Mouse (Mus musculus) heart, postnatal 14 days (tissue): ENCODE measurements around the gene Rabgap1l. TPM values are rescaled to one million over a fixed set of nuclear protein-coding genes. Genes with fewer than 3 reads are reported as not detected.

ENCODE experiments used
- DNase-seq, 2 experiments: peaks; one replicate each; pipeline ENCODE4 v3.0.0; 2021 to 2022
- intact Hi-C: fragments of 180-260 bp; cut with DNase I; formaldehyde crosslinking; loops from one replicate; pipeline ENCODE4 v1.15.1; 2025
- total RNA-seq, 2 experiments: library from RNA; stranded (reverse); gene quantifications; 2 replicates each; pipeline ENCODE4 v1.2.3; 2021

Gene Rabgap1l
- total RNA-seq, 2 experiments from 2014 or later = 71.1 to 83.6 TPM

DNA sequence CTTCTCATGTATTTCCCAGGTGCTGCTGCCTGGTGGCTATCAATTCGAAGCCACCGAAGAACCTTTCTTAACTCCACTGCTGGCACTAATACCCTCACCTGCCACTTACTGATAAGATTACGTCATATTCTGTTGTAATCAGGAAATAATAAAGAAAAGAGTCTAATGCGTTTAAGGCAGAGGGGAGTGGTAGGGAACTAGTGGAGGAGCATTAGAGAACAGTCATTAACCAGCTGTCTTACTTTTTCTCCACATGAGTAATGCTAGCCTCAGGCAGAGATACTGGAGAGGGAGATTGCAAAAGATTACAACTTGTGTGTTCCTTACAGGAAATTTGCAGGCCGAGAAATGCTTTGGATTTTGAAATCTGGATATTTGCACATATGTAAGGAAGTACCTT, 530.0 kb downstream of the Rabgap1l start:
- intact Hi-C loops = no loop called here
- DNase-seq = no peak

DNA sequence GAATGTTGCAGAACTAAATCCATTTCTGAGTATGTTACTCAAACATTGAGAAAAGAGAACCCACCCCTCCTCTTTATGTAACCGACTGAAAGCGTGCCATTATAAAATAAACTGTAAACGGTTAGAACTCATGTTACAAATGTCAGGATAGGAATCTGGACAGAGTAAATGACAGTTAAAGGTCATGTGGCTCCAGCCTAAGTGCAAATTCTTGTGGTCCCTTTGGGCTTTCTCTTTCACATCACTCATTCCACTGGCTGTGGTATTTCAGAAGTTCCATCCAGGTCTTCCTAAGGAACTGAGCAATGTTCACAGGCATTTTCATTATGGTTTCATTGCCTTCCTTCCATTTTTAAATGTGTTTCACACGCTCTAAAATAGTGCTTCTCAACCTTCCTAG, 530.6 kb downstream of the Rabgap1l start:
- DNase-seq = no peak
- intact Hi-C loops = no loop called here

DNA sequence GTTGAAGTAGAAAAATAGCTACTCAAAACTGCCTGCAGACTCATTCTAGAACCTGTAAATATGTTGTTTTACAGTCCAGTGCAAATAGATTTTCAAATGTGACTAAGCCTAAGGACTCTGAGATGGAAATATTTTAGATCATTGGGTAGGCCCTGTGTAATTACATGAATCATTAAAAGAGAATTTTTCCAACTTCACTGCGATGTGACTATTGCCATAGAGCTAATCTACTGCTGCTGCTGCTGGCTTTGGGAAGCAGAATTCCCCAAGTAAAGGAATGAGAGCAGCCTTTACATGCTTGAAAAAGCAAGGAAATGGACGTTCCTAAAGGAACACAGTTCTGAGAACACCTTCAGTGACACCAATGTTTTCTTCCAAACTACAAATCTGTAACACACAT, 531.2 kb downstream of the Rabgap1l start:
- intact Hi-C loops = no loop called here
- DNase-seq = no peak

DNA sequence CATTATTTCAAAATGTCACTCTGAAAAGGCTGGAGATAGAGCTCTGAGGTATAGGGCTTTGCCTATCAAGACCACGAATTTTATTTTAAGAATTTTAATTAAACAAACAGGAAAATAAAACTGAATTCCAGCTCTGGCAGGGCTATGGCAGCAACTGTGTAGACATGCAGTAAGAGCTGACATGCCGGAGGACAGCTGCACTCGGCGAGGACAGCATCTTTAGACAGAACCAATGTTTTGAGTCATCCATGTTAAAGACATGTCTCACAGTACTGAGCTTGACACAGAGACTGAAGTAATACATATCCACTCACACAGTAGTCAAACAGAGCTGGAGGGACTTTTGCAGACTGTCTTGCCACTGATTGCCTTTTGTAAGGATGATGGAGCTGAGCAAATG, 532.4 kb downstream of the Rabgap1l start:
- DNase-seq = no peak
- intact Hi-C loops = no loop called here

DNA sequence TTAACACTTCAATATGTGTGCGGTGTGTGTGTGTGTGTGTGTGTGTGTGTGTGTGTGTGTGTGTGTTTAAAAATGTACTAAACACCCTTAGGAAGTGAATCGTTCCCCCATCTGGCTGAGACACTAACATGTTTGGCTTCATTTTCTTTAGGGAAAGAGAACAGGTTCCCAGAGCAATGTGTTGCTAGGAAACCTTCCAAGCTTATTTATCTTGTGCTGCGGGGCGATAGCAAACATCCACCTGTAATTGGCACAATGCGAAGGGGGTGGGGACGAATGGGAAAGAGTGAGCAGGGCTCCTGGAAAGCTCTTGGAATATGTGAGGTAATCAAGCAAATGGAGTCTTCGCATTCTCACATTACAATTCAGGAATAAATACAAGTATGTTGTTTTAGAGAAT, 533.1 kb downstream of the Rabgap1l start:
- intact Hi-C loops = no loop called here
- no peak for DNase-seq

DNA sequence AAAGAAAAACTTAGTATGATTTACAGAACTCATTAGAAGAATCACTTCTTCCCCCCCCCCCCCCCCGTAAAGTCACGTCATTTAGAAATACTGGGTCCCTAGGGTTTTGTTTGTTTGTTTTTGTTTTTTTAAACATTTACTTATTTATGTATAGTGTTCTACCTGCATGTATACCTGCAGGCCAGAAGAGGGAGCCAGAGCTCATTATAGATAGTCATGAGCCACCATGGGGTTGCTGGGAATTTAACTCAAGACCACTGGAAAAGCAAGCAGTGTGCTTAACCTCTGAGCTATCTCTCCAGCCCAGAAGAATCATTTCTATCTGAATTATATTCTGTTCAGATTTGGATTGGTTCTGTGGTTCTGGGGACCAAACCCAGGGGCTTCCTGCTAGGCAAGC, 539.9 kb downstream of the Rabgap1l start:
- intact Hi-C loops = no loop called here
- no peak for DNase-seq

DNA sequence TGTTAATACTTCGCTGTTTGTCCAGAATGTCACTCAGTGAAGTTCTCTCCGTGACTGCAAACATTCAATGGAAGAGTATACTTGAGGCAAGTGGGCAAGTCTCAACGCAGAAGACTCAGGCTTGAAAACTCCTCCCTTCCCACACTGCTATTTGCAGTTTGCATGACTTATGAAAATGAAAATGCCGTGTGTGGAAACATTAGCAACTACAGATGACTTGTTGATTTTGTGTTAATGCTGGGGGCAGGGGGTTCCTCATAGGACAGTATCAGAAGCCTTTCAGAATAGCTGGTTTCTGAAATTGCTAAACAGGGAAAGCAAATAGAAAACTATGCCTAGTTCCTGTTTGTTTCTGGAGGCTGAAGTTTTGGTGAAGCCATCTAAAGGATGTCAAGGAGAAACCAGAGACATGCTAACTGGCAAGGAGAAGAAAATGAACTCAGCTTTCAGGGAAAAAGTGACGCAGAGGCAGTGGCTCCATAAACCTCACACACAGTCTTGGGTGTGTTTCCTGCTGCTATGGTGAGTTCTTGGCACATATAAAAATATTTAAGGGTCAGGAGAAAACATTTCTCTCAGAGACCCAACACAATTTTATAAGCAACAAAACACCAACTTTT, 541.5 kb downstream of the Rabgap1l start:
- intact Hi-C loops = no loop called here
- DNase-seq = no peak

DNA sequence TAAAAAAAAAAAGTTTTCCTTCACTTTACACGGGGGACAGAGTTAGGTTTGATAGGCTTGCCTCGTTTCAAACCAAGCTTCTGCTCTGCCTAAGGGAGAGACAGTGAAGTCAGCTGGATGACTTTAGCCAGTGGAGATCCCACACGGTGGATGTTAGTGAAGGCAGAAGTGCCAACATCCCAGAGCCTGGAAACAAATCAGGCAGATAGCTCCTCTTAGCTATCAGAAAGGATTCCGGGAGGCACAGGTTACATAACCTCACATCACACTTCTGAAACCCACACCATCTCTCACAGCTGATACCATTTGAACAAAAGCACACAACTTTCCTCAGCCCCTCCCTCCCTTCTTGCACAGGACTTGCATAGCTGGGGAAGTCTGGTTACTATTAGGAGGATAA, 542.2 kb downstream of the Rabgap1l start:
- intact Hi-C loops = no loop called here
- no peak for DNase-seq

DNA sequence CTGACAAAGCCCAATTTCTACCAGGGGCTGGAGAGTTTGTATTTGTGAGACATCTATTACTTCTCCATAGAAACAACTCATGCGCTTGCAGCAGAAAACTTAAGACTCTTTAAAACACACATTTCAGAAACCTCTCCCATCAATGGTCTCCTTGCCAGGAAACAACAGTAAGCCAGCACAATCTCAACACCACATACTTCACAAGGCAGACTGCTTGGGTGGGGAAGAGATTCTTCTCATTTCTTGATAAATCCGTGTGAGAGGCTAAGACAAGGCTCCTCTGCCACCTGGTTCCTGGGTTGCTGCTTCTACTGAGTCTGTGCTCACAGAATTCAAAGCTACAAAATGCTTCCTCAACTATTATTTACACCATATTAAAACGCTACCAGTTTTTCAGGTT, 543.2 kb downstream of the Rabgap1l start:
- DNase-seq = no peak
- intact Hi-C loops = no loop called here

DNA sequence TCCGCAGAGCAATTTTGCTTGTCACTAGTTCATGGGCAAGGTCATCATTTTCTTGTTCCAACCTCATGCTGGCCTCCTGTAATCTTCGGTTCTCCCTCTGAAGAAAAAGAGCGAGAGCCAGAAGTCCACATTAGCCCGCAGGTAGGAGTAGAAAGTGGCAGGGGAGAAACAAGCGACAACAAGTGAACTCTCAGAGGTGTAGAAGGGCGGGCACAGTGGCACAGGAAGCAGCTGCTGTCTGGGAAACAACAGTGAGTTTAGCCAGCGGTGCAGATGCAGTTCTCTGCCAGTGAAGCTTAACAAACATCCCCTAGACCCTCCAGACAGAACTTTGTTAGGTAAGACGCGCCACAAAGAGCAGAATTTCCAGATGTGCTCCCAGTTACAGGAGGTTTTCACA, 545.5 kb downstream of the Rabgap1l start:
- intact Hi-C loops = no loop called here
- DNase-seq = no peak

DNA sequence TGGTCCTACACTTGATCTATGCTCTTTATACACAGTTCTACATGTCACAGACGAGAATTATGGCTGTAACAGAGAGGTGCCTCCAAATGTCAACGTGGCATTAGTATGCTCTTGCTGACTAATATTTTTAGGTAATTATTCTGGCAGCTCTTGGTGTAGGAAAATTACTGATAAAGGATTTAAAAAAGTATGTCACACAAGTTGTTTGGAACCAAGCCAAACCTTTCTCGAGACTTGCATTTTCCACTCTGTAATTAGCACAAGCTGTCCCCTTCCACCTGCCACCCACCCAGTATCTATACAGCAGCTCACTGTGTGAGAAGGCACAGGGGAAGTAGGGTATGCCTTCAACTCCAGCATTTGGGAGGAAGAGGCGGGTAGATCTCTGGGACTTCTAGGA, 546.2 kb downstream of the Rabgap1l start:
- intact Hi-C loops = no loop called here
- no peak for DNase-seq

DNA sequence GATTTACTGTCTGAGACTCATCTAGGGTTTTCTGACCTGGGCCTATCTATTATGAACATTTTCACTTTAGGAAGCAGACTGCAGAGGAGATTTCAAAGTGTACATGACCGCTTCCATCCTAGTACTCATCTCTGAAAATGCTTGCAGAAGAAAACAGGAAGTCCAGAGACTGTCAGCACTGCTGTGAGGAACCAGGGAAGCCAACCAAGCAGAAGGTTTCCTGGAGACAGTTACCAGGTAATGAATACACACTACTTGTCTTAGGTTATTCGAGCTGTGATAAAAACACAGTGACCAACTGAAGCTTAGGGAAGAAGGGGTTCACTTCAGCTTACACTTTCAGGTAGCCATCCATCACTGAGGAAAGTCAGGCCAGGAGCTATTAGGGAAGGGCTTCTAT, 547.1 kb downstream of the Rabgap1l start:
- DNase-seq = no peak
- intact Hi-C loops = no loop called here

DNA sequence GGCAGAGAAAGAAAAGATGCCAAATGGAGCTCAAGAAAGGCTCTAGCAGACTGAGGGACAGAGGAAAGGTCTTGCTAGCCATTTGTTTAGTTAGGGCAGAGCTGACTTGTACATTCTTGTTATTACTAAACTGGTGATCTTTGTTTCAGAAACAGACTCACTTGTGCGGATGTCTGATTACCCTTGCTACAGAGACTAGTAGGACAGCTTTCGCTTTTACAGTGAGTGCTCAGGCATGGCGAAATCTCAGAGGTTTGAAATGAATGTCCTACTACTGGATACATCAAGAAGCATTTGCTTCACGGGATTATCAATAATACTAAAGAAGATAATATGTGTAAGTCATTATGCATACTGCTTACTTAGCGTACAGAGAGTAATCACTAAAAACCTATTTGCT, 548.3 kb downstream of the Rabgap1l start:
- intact Hi-C loops = no loop called here
- no peak for DNase-seq

DNA sequence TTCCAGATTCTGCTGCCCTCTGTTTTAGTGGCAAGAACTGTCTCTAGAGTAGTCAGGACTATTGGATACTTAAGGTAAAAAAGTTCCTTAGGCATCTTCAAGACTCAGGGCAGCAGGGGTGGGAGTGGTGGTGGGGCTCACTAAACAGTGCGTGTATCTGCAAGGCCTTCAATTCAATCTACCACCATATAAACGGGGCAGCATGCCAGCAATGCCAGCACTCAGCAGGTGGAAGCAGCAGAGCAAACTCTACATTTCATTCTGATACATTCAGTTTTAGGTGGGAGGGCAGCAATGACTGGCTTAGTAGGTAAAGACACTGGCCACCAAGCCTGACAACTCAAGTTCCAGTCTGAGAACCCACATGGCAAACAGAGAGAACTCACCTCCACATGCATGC, 552.9 kb downstream of the Rabgap1l start:
- intact Hi-C loops = no loop called here
- DNase-seq = no peak

DNA sequence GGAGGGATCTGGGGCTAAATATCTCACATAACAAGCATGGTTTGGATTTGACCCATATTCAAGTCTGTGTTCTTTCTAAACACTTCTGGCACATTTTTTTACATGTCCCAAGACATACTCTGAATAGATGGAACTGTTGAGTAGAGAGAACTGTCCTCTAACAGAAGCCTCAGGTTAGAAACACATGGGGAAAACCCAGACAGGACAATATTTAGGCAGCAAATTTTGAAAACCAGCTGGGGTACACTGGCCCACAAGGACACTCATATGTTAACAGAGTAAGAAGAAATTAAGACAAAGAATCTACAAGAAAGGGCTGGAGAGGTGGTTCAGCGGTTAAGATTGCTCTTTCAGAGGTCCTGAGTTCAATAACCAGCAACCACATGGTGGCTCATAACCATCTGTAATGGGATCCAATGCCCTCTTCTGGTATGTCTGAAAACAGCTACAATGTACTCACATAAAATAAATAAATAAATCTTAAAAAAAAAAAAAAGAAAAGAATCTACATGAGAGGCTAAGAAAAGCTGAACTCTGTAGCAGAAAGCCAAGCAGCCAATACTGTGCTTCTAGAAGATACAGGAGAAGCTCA, 554.1 kb downstream of the Rabgap1l start:
- DNase-seq = no peak
- intact Hi-C loops = no loop called here

DNA sequence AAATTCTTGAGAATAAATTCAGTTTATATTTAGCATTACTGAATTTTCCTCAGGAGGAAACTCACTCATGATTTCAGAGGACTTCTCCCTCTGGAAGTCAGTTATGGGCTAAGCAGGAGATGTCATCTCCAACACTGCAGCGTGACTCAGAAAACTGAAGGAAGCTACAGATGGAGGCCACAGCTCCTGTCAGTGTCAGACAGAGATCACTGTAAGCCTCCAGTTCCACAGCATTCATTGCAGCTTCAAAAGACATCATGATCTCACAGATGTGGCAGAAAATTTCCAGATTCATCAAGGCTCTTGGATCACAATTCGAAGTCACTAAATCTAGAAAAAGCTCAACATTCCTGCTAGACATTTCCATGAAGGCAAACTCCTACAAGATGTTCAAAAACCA, 555.0 kb downstream of the Rabgap1l start:
- DNase-seq = no peak
- intact Hi-C loops = no loop called here

DNA sequence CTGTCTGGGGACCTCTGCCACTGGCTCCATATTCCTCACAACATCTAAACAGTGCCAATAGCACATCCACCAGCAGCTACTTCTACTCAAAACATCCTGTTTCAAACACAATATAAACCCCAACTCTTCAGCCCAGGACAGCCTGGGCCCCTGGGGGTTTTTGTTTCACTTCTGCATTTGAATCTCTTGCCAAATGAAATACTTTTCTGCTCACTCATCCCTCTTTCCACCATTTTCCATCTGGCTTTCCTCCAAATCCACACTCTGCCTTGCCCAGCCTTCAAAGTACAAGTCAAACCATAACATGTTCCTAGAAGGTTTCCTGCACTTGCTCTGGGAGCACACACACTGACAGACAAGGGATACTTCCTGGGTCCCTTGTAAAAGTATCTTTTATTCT, 559.1 kb downstream of the Rabgap1l start:
- intact Hi-C loops = loop anchor here (5.0 kb wide), 1 partner anchor 483 kb away; no protein-coding TSS in a partner anchor
- peak; percentile 10 to 36 for DNase-seq

DNA sequence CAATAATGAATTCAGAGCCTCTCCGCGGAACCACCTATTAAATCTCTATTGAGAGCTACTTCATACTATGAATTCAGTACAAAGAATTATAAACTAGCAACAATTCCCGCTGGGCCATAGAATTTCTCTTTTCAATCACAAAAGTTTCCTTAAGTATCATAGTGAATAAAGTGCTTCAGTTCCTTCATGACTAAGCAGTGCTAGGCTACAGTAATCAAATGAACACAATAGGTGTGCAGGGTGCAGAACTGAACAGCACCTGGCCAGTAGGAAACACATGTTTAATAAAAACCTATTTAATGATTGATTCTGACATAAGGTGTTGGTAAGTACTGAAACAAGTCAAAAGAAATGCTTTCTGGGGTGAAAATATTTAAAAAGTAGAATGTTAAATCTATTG, 560.9 kb downstream of the Rabgap1l start:
- intact Hi-C loops = loop anchor here (5.0 kb wide), 1 partner anchor 485 kb away; no protein-coding TSS in a partner anchor
- no peak for DNase-seq

DNA sequence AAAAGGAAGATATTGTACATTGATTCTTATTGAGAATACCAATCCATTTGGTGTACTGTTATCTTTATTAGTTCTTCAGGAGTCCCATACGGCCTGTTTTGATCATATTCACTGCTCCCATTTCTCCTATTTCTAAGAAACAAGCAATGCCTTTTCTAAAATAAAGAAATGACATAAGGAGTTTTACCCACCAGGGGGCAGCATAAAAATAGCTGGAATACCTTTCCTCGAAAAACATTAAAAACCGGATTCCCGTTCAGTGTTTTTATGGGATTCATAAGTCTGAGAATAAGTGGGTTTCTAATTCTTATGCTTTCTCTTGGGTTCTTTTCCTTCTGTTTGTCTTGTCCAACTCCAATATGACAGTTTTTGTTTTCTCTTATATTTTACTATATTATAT, 562.0 kb downstream of the Rabgap1l start:
- intact Hi-C loops = loop anchor here (2.0 to 5.0 kb wide), 2 partner anchors 146 to 486 kb away; no protein-coding TSS in a partner anchor
- peak in 1 of 2 experiments; percentile 55 for DNase-seq

DNA sequence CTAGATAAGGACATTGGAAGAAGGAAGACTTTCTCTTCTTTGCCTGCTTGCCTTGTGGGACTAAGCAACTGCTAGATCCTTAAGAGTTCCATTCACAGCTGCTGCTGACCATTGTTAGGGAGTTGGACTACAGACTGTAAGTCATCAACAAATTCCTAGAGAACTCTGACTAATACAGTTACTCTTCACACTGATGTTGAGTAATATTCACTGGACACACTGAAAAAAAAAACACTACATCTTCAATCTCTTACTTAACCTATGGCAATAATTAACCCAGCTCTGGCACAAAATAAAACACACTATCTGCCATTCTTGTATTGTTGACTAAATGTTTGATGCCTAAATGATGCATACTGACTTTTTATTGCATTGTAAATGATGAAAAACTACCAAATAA, 565.2 kb downstream of the Rabgap1l start:
- no peak for DNase-seq
- intact Hi-C loops = no loop called here

DNA sequence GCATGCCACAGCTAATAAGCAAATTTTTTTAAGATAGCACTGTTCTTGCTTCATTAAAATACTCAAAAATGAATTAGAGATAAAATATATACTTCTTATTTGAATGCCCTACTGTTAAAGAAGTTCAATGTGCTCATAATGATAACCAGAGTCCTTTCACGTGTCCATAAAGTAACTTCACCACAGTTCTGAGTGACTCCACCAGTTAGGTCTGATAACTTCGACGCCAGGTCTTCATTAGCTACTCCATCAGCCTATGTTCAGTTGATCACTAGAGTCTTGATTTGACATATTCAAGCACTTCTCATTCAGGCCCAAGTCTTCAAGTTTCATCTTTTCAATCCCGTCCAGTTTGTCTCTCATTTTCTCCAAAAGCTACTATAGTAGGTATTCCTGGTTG, 565.8 kb downstream of the Rabgap1l start:
- intact Hi-C loops = no loop called here
- DNase-seq = no peak

DNA sequence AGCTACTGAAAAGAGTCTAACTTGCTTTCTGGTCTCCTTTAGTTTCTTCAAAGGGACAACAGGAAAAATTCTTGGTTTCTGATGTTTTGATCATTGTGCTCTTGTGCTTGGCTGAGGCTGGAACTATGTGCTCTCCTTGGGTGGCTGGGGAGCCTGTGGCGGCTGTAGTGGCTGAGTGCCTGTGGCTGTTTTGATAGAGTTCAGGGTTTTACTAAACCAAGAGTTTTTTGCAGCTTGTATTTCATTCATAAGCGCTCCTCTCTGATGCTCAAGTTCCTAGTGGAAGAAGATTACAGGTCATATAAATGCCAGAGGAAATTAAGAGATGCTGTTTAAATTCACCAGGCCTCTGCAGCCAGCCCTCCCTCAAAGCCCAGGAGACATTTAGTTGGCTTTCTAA, 568.9 kb downstream of the Rabgap1l start:
- no peak for DNase-seq
- intact Hi-C loops = no loop called here

DNA sequence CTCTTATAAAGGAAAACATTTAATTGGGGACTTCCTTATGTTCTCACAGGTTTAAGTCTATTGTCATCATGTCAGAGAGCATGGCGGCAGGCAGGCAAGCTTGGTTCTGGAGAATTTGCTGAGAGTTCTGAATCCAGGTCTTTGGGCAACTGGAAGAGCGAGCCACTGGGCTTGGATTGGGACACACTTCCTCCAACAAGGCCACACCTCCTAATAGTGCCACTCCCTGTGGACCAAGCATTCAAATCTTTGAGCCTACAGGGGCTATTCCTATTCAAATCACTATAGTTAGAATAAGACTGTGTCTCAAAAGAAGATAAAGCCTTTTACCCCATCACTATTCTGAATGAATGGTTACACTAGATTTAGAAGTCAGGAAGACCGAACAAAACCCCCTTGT, 575.1 kb downstream of the Rabgap1l start:
- no peak for DNase-seq
- intact Hi-C loops = loop anchor here (10.0 kb wide), 1 partner anchor 817 kb away; the partner anchor contains the start of gene Zbtb37
